Mouse (Mus musculus): Measurements from ENCODE around the gene Phtf2.

Phtf2 gene

GRCm38 (mm10) chr5:20881915-20882800 is at the start of gene Phtf2, which contains the start of gene Tmem60:
Phtf2 (minus strand) TSS chr5:20882124.
Tmem60 (plus strand) TSS chr5:20882191.
- peak; percentile 99 for DNase-seq (ENCODE audit: low read depth, low spot score)

- no peak for DNase-seq (ENCODE audit: low read depth, low spot score)
These were observed 49.4 kb upstream of the Phtf2 start for GRCm38 (mm10) chr5:20931300-20931699.

GRCm38 (mm10) chr5:20930430-20930829 is 48.5 kb upstream of the Phtf2 start:
- no peak for DNase-seq (ENCODE audit: low read depth, low spot score)

GRCm38 (mm10) chr5:20929669-20930151 is 47.8 kb upstream of the Phtf2 start:
- no peak for DNase-seq (ENCODE audit: low read depth, low spot score)

GRCm38 (mm10) chr5:20925451-20925850 is 43.5 kb upstream of the Phtf2 start:
- DNase-seq (ENCODE audit: low read depth, low spot score): no peak

GRCm38 (mm10) chr5:20924608-20925007 is 42.7 kb upstream of the Phtf2 start:
- DNase-seq (ENCODE audit: low read depth, low spot score): no peak

- DNase-seq (ENCODE audit: low read depth, low spot score): peak; percentile 25
These were observed 37.6 kb upstream of the Phtf2 start for GRCm38 (mm10) chr5:20919566-20919965.

- DNase-seq (ENCODE audit: low read depth, low spot score): no peak
These were observed 37.0 kb upstream of the Phtf2 start for GRCm38 (mm10) chr5:20918967-20919366.

GRCm38 (mm10) chr5:20913372-20914275 is 31.7 kb upstream of the Phtf2 start:
- peak; percentile 90 for DNase-seq (ENCODE audit: low read depth, low spot score)

GRCm38 (mm10) chr5:20911741-20912140 is 29.8 kb upstream of the Phtf2 start:
- DNase-seq (ENCODE audit: low read depth, low spot score): no peak

- DNase-seq (ENCODE audit: low read depth, low spot score): no peak
These were observed 24.3 kb upstream of the Phtf2 start for GRCm38 (mm10) chr5:20906191-20906590.

GRCm38 (mm10) chr5:20905437-20905836 is 23.5 kb upstream of the Phtf2 start:
- DNase-seq (ENCODE audit: low read depth, low spot score): no peak

GRCm38 (mm10) chr5:20904647-20905046 is 22.7 kb upstream of the Phtf2 start:
- DNase-seq (ENCODE audit: low read depth, low spot score): no peak

GRCm38 (mm10) chr5:20897446-20898167 is 15.7 kb upstream of the Phtf2 start:
- no peak for DNase-seq (ENCODE audit: low read depth, low spot score)

- no peak for DNase-seq (ENCODE audit: low read depth, low spot score)
These were observed 2.2 kb upstream of the Phtf2 start for GRCm38 (mm10) chr5:20884036-20884620.

GRCm38 (mm10) chr5:20880797-20881775 is 838 bp downstream of the Phtf2 start:
- peak; percentile 74 for DNase-seq (ENCODE audit: low read depth, low spot score)

- no peak for DNase-seq (ENCODE audit: low read depth, low spot score)
These were observed 1.5 kb downstream of the Phtf2 start for GRCm38 (mm10) chr5:20880386-20880785.

GRCm38 (mm10) chr5:20876934-20877426 is 4.9 kb downstream of the Phtf2 start:
- no peak for DNase-seq (ENCODE audit: low read depth, low spot score)

GRCm38 (mm10) chr5:20873146-20873545 is 8.8 kb downstream of the Phtf2 start:
- DNase-seq (ENCODE audit: low read depth, low spot score): peak; percentile 23
